Mouse (Mus musculus) embryo, embryonic 10.5 days (tissue): ENCODE data around the gene Xpnpep3.
A peak's percentile ranks its signal among the peaks of the same experiment; 100 is the strongest.
"Not testable (repeated sequence)": the region's sequence is repeated elsewhere in the genome, so short reads cannot be mapped to it uniquely, and the experiment has no call there.

Experiments
- DNase-seq: peaks from one replicate; pipeline ENCODE4 v3.0.0-alpha.2; 2015; ENCODE audit warnings: low spot score

The Xpnpep3 gene

GRCm38 (mm10) chr15:81480284-81480683 is 80.3 kb downstream of the Xpnpep3 start:
- not testable (repeated sequence) for DNase-seq

GRCm38 (mm10) chr15:81480977-81481379 is 81.0 kb downstream of the Xpnpep3 start:
- peak; percentile 68 for DNase-seq

DNA sequence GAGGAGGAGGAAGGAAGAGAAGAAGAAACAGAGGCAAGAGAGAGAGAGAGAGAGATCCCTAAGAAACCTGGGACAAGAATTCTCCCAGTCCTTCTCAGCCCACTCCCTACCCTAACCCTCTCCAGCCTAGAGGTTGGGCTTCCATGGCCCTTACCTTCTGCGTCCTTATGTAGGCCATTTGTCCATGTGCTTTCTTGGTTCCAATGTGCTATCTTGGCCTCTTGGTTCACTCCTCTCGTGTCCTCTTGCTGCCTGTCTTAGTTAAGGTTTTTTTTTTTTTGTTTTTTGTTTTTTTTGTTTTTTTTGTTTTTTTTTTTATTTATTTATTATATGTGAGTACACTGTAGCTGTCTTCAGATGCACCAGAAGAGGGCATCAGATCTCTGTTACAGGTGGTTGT is 83.0 kb downstream of the Xpnpep3 start:
- DNase-seq = no peak

GRCm38 (mm10) chr15:81483691-81484090 is 83.8 kb downstream of the Xpnpep3 start:
- no peak for DNase-seq

DNA sequence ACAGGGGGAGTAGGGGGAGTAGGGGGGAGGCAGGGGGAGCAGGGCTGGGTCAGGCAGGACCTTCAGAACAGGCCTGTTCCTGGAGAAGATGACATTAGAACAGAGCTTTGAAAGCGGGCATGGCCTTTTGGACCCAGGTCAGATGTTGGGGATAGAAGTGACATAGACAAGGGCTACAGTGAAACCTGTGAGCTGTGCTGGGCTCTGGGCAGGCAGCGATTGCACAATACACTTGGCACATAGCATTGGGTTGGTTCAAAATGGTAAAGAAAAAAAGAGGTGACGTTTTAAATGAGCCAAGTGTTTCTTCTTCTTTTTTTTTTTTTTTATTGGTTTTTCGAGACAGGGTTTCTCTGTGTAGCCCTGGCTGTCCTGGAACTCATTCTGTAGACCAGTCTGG is 85.5 kb downstream of the Xpnpep3 start:
- no peak for DNase-seq

DNA sequence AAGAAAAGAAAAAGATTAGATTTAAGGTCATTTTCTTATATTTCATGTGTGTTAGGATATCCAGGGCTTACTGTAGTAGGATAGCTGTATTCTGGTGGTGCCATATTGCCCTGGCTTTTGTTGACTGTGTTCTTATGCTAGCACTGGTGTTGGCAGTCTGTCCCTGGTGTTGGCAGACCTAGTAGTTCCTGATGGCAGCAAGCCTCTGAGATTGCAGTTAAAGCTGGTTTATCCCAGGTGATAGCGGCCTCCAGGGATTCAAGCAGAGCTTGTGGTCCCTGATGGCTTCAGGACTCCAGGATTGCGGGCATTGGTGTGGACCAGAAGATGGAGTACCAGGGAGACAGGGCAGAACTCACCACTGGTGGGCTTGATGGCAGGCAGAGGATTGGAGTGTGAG is 103.5 kb downstream of the Xpnpep3 start:
- DNase-seq = no peak

GRCm38 (mm10) chr15:81503995-81504394 is 104.1 kb downstream of the Xpnpep3 start:
- DNase-seq = no peak
